Mouse (Mus musculus) lung, adult 2 months (tissue): ENCODE measurements around the gene Arf6.

ENCODE experiments used
- CTCF ChIP-seq: fragments of 200-500 bp; IDR thresholded peaks from 2 replicates; pipeline ENCODE4 v1.5.1; 2011; ENCODE audit warnings: mild to moderate bottlenecking, low read length, control low read depth; ENCODE audit not compliant: insufficient read depth
- POLR2A ChIP-seq: fragments of 200-500 bp; IDR thresholded peaks from 2 replicates; pipeline ENCODE4 v1.6.1; 2011; ENCODE audit warnings: low read depth, mild to moderate bottlenecking, control low read depth, low read length, borderline replicate concordance; ENCODE audit errors: extremely low read depth

GRCm38 (mm10) chr12:69385542-69386280 is 13.8 kb downstream of the Arf6 start:
- TF ChIP-seq POLR2A (no peak), CTCF (no peak)
